Mouse (Mus musculus) forebrain, embryonic 16.5 days (tissue): Measurements from ENCODE around the gene Col3a1. TPM values are rescaled to one million over a fixed set of nuclear protein-coding genes. Genes with fewer than 3 reads are reported as not detected.

Experiments
- ATAC-seq: fragments of 200-750 bp; cut with Nextera tagmentation; 2 replicates; pipeline ENCODE4 v1.8.0; 2017; ENCODE audit warnings: mild to moderate bottlenecking, moderate library complexity
- H3K27ac ChIP-seq: fragments of 300-500 bp; sonication (generic); 2 replicates; pipeline ENCODE4 v1.5.1; 2014; ENCODE audit warnings: low read length, control low read depth
- H3K27me3 ChIP-seq: fragments of 300-500 bp; sonication (generic); replicated peaks from 2 replicates; pipeline ENCODE4 v1.6.1; 2014; ENCODE audit warnings: low read length; ENCODE audit not compliant: control insufficient read depth, insufficient read depth
- H3K36me3 ChIP-seq: fragments of 300-500 bp; sonication (generic); 2 replicates; pipeline ENCODE4 v1.6.1; 2014; ENCODE audit not compliant: control insufficient read depth, insufficient read depth
- H3K4me1 ChIP-seq: fragments of 300-500 bp; sonication (generic); replicated peaks from 2 replicates; pipeline ENCODE4 v1.6.1; 2014; ENCODE audit warnings: low read length; ENCODE audit not compliant: control insufficient read depth, insufficient read depth
- H3K4me2 ChIP-seq: fragments of 300-500 bp; sonication (generic); 2 replicates; pipeline ENCODE4 v1.6.1; 2014; ENCODE audit warnings: mild to moderate bottlenecking, low read length, control low read depth
- H3K4me3 ChIP-seq: fragments of 300-500 bp; sonication (generic); replicated peaks from 2 replicates; pipeline ENCODE4 v1.5.1; 2014; ENCODE audit warnings: mild to moderate bottlenecking, low read length, control low read depth
- H3K9ac ChIP-seq: fragments of 300-500 bp; sonication (generic); replicated peaks from 2 replicates; pipeline ENCODE4 v1.6.1; 2014; ENCODE audit warnings: low read depth, low read length, control low read depth
- H3K9me3 ChIP-seq: fragments of 300-500 bp; sonication (generic); 2 replicates; pipeline ENCODE4 v1.6.1; 2016; ENCODE audit warnings: low read length; ENCODE audit not compliant: control insufficient read depth
- WGBS: fragments of 180-500 bp; shearing (Covaris S2); extraction: QIAGEN DNeasy Blood & Tissue Kit; methylation state at CpG from one replicate; pipeline ENCODE4 v1.1.7; 2014; 5-methylcytosine and 5-hydroxymethylcytosine counted together
- microRNA-seq: library from miRNA; unstranded; fragments of <30 nt; microRNA quantifications from one replicate; pipeline ENCODE4, GENCODE M21; 2017
- polyA plus RNA-seq: library from polyadenylated mRNA; unstranded; fragments of >200 nt; fragmentation: Nextera tagmentation; extraction: Ambion mirVana; gene quantifications from 2 replicates; pipeline ENCODE4 v1.2.1, GENCODE M21; 2015

Gene Col3a1
- polyA plus RNA-seq, 1 experiment from 2014 or later, result 86.5 TPM

- Histone ChIP-seq H3K27ac (no peak overlapping the region), H3K36me3 (no peaks in the 10 kb centered on the region), H3K9me3 (no peaks in the 10 kb centered on the region), H3K4me3 (no peak overlapping the region), H3K9ac (no peak overlapping the region), H3K4me1 (no peaks in the 10 kb centered on the region), H3K4me2 (no peak overlapping the region), H3K27me3 (no peaks in the 10 kb centered on the region)
- 97% methylated on average over 2 of the region's 2 CpGs for WGBS
- ATAC-seq, result no peak
Measured at GRCm38 (mm10) chr1:45363274-45363673, 51.9 kb downstream of the Col3a1 start.

GRCm38 (mm10) chr1:45365427-45365826 lies 54.1 kb downstream of the Col3a1 start:
- Histone ChIP-seq H3K4me3 (no peak overlapping the region), H3K9ac (no peak overlapping the region), H3K4me1 (no peaks in the 10 kb centered on the region), H3K4me2 (no peak overlapping the region), H3K27me3 (no peaks in the 10 kb centered on the region), H3K27ac (no peak overlapping the region), H3K9me3 (no peaks in the 10 kb centered on the region), H3K36me3 (no peaks in the 10 kb centered on the region)
- WGBS, result 62% methylated on average over 1 of the region's 1 CpGs
- ATAC-seq, result no peak

GRCm38 (mm10) chr1:45379992-45380690 lies 68.8 kb downstream of the Col3a1 start:
- Histone ChIP-seq H3K27ac (no peak overlapping the region), H3K9me3 (no peaks in the 10 kb centered on the region)
- 89% methylated on average over 7 of the region's 7 CpGs for WGBS

GRCm38 (mm10) chr1:45381866-45382265 lies 70.5 kb downstream of the Col3a1 start:
- Histone ChIP-seq H3K36me3 (no peaks in the 10 kb centered on the region), H3K4me3 (no peak overlapping the region), H3K4me1 (no peaks in the 10 kb centered on the region), H3K27ac (no peak overlapping the region), H3K9me3 (no peaks in the 10 kb centered on the region), H3K9ac (no peak overlapping the region), H3K4me2 (no peak overlapping the region), H3K27me3 (no peaks in the 10 kb centered on the region)
- 95% methylated on average over 2 of the region's 2 CpGs for WGBS
- no peak for ATAC-seq

More at GRCm38 (mm10) chr1:45379992-45380690, 68.8 kb downstream of the Col3a1 start:
- Histone ChIP-seq H3K4me1 (no peaks in the 10 kb centered on the region), H3K4me3 (no peak overlapping the region), H3K27me3 (no peaks in the 10 kb centered on the region), H3K9ac (no peak overlapping the region), H3K36me3 (no peaks in the 10 kb centered on the region), H3K4me2 (no peak overlapping the region)
- no peak for ATAC-seq

Small RNA genes lying within 50 kb of the gene (microRNA-seq; reads per million reads assigned to microRNA genes)
- not detected for gene Gm47302

Other genes with a start within 250 kb of the Col3a1 start
- gene Col5a2, start 191.7 kb downstream of the Col3a1 start, polyA plus RNA-seq, result 8.6 and 12.4 TPM in 2 replicates